Mouse (Mus musculus): ENCODE measurements at regions not wholly inside any gene's neighbourhood (a gene's known extent, or its start where the extent isn't known, plus 50 kb on each side); places are given as distances from the start of the nearest gene placed in this dataset.

GRCm38 (mm10) chr17:49205095-49205494 is 223.1 kb upstream of the Mocs1 start:
- no peak overlapping the region for H3K9ac ChIP-seq (ENCODE audit: low read length)
- H3K9me3 ChIP-seq (ENCODE audit: control insufficient read depth, low read length), result no peaks in the 10 kb centered on the region
- H3K4me1 ChIP-seq (replicated peaks; ENCODE audit: control insufficient read depth, insufficient read depth, low read length), result peaks cover 6% of the 10 kb centered on the region; the same call in 1 of the 2 replicates
- H3K4me3 ChIP-seq (ENCODE audit: low read depth, low read length), result no peak overlapping the region
- no peak for DNase-seq (ENCODE audit: low spot score)
- no peak overlapping the region for H3K27ac ChIP-seq (ENCODE audit: low read depth, low read length)
- H3K36me3 ChIP-seq (ENCODE audit: control insufficient read depth, insufficient read depth, low read length), result no peaks in the 10 kb centered on the region
- no peaks in the 10 kb centered on the region for H3K27me3 ChIP-seq (ENCODE audit: control insufficient read depth, insufficient read depth, low read length)
- no peak for ATAC-seq (replicated peaks; ENCODE audit: low FRiP score)
- H3K4me2 ChIP-seq (ENCODE audit: low read depth, low read length, severe bottlenecking), result no peak overlapping the region
- WGBS, result 16% methylated on average over 5 of the region's 5 CpGs

DNA sequence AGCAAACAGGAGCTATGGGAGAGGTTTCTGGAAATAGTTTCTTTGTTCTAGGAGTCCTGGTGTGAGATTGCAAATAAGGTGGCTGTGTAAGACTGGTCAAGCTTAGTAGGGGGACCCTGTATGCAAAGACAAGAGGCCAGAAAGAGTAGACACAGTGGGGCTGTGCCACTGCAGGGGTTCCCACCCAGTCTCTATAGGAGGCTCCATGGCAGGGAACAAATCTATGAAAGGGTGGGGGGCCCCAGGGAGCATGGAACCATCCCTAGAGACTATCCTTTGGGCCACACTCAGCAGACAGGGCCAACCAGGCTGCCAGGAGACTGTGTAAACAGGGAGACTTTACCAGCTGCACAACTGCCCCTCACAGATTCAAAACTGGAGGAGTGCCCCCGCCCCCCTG is 222.6 kb upstream of the Mocs1 start:
- H3K4me3 ChIP-seq (ENCODE audit: low read depth, low read length), result no peak overlapping the region
- H3K27me3 ChIP-seq (ENCODE audit: control insufficient read depth, insufficient read depth, low read length), result no peaks in the 10 kb centered on the region
- ATAC-seq (replicated peaks; ENCODE audit: low FRiP score) (no peak), DNase-seq (ENCODE audit: low spot score) (no peak)
- H3K4me1 ChIP-seq (replicated peaks; ENCODE audit: control insufficient read depth, insufficient read depth, low read length), result peaks cover 6% of the 10 kb centered on the region; the same call in 1 of the 2 replicates
- H3K36me3 ChIP-seq (ENCODE audit: control insufficient read depth, insufficient read depth, low read length), result no peaks in the 10 kb centered on the region
- 45% methylated on average over 1 of the region's 1 CpGs for WGBS
- H3K9ac ChIP-seq (ENCODE audit: low read length), result no peak overlapping the region
- no peaks in the 10 kb centered on the region for H3K9me3 ChIP-seq (ENCODE audit: control insufficient read depth, low read length)
- no peak overlapping the region for H3K27ac ChIP-seq (ENCODE audit: low read depth, low read length)
- H3K4me2 ChIP-seq (ENCODE audit: low read depth, low read length, severe bottlenecking), result no peak overlapping the region

DNA sequence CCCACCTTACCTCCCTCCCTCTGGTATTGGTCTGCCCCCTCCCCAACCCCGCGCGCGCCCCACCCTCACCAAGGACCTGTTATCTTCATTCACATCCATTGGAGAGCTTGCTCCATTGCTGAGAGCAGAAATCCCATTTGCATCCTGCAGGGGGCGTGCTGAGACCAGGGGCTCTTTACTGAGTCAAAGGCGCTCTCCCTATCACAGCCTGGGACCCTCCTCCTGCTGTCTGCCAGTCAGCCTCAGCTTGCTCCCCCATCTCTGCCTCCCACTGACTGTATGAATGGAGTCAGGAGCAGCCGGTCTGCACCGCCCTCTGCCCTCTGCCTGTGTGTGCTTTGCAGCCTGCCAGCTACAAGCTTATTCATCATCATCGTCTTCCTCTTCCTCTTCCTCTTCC is 221.5 kb upstream of the Mocs1 start:
- H3K4me2 ChIP-seq (ENCODE audit: low read depth, low read length, severe bottlenecking), result no peak overlapping the region
- DNase-seq (ENCODE audit: low spot score) (peak; percentile 76), ATAC-seq (replicated peaks; ENCODE audit: low FRiP score) (0 out of 2 replicates have a peak, but pooled peaks have one; percentile 67)
- no peak overlapping the region for H3K4me3 ChIP-seq (ENCODE audit: low read depth, low read length)
- H3K9ac ChIP-seq (ENCODE audit: low read length), result no peak overlapping the region
- no peaks in the 10 kb centered on the region for H3K36me3 ChIP-seq (ENCODE audit: control insufficient read depth, insufficient read depth, low read length)
- no peak overlapping the region for H3K27ac ChIP-seq (ENCODE audit: low read depth, low read length)
- no peaks in the 10 kb centered on the region for H3K27me3 ChIP-seq (ENCODE audit: control insufficient read depth, insufficient read depth, low read length)
- H3K9me3 ChIP-seq (ENCODE audit: control insufficient read depth, low read length), result no peaks in the 10 kb centered on the region
- H3K4me1 ChIP-seq (replicated peaks; ENCODE audit: control insufficient read depth, insufficient read depth, low read length), result peaks cover 6% of the 10 kb centered on the region; the same call in 1 of the 2 replicates
- WGBS, result 33% methylated on average over 9 of the region's 9 CpGs

DNA sequence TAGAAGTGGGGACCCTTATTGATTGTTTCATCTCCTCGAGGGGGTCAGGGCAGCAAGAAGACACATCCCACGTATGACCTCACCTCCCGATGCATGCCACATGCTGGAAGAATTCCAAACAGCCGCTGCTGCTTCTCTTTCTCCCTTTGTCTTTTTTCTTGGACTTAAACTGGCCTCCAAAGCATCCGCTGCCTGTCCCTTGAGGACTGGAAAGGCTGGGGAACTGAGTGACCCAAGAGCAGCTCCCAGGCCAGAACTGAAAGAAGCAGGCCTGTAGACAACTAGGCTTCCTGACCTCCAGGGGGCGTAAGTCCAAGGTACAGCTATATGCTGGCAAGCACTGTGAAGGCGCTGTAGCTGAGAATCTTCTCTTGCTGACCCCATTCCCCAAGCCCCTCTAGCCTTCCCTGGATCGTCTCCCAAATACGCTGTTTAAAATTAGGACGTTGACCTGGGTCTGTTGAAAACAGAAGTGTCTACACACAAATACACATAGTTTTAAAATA is 219.8 kb upstream of the Mocs1 start:
- no peak for DNase-seq (ENCODE audit: low spot score)
- 75% methylated on average over 10 of the region's 10 CpGs for WGBS

DNA sequence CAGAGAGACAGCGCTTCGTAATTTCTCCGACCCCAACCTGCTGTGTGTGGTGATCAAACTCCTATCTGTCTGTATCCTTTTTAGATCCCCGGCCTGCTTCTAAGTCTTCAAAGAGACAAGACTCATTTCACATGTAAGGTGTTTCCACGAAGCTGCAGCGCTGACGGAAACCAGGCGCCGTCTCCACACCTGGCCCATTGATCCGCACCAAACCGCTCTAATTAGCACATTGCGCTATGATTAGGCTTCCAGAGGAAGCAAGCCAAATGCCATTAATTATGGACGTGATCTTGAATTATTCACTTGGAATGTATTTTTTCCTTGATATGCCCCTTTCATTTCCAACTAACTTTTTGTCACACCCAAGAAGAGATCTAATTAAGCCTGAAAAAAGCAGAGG is 215.2 kb upstream of the Mocs1 start:
- no peak for ATAC-seq (replicated peaks; ENCODE audit: low FRiP score)

More for the DNA sequence above, 219.8 kb upstream of the Mocs1 start:
- no peak for ATAC-seq (replicated peaks; ENCODE audit: low FRiP score)
- Histone ChIP-seq H3K9ac (ENCODE audit: low read length) (no peak overlapping the region), H3K4me2 (ENCODE audit: low read depth, low read length, severe bottlenecking) (no peak overlapping the region), H3K36me3 (ENCODE audit: control insufficient read depth, insufficient read depth, low read length) (no peaks in the 10 kb centered on the region), H3K4me1 (replicated peaks; ENCODE audit: control insufficient read depth, insufficient read depth, low read length) (peaks cover 6% of the 10 kb centered on the region; the same call in 1 of the 2 replicates), H3K27ac (ENCODE audit: low read depth, low read length) (no peak overlapping the region), H3K9me3 (ENCODE audit: control insufficient read depth, low read length) (no peaks in the 10 kb centered on the region), H3K4me3 (ENCODE audit: low read depth, low read length) (no peak overlapping the region), H3K27me3 (ENCODE audit: control insufficient read depth, insufficient read depth, low read length) (no peaks in the 10 kb centered on the region)

GRCm38 (mm10) chr17:49215281-49215680 is 212.9 kb upstream of the Mocs1 start:
- DNase-seq (ENCODE audit: low spot score), result no peak
- Histone ChIP-seq H3K27ac (ENCODE audit: low read depth, low read length) (no peak overlapping the region), H3K27me3 (ENCODE audit: control insufficient read depth, insufficient read depth, low read length) (no peaks in the 10 kb centered on the region), H3K9me3 (ENCODE audit: control insufficient read depth, low read length) (no peaks in the 10 kb centered on the region), H3K4me3 (ENCODE audit: low read depth, low read length) (no peak overlapping the region), H3K9ac (ENCODE audit: low read length) (no peak overlapping the region), H3K4me2 (ENCODE audit: low read depth, low read length, severe bottlenecking) (no peak overlapping the region), H3K36me3 (ENCODE audit: control insufficient read depth, insufficient read depth, low read length) (no peaks in the 10 kb centered on the region), H3K4me1 (replicated peaks; ENCODE audit: control insufficient read depth, insufficient read depth, low read length) (no peaks in the 10 kb centered on the region; the same call in 1 of the 2 replicates)
- no peak for ATAC-seq (replicated peaks; ENCODE audit: low FRiP score)
- 88% methylated on average over 8 of the region's 8 CpGs for WGBS

More for the DNA sequence above, 215.2 kb upstream of the Mocs1 start:
- Histone ChIP-seq H3K9ac (ENCODE audit: low read length) (no peak overlapping the region), H3K4me2 (ENCODE audit: low read depth, low read length, severe bottlenecking) (no peak overlapping the region), H3K4me1 (replicated peaks; ENCODE audit: control insufficient read depth, insufficient read depth, low read length) (no peaks in the 10 kb centered on the region), H3K36me3 (ENCODE audit: control insufficient read depth, insufficient read depth, low read length) (no peaks in the 10 kb centered on the region), H3K27me3 (ENCODE audit: control insufficient read depth, insufficient read depth, low read length) (no peaks in the 10 kb centered on the region), H3K27ac (ENCODE audit: low read depth, low read length) (no peak overlapping the region), H3K9me3 (ENCODE audit: control insufficient read depth, low read length) (no peaks in the 10 kb centered on the region), H3K4me3 (ENCODE audit: low read depth, low read length) (no peak overlapping the region)
- DNase-seq (ENCODE audit: low spot score), result no peak
- WGBS, result 66% methylated on average over 13 of the region's 13 CpGs

- WGBS, result 74% methylated on average over 4 of the region's 4 CpGs
- Histone ChIP-seq H3K9me3 (ENCODE audit: control insufficient read depth, low read length) (no peaks in the 10 kb centered on the region), H3K4me1 (replicated peaks; ENCODE audit: control insufficient read depth, insufficient read depth, low read length) (no peaks in the 10 kb centered on the region; the same call in 1 of the 2 replicates), H3K27ac (ENCODE audit: low read depth, low read length) (no peak overlapping the region), H3K36me3 (ENCODE audit: control insufficient read depth, insufficient read depth, low read length) (no peaks in the 10 kb centered on the region), H3K4me2 (ENCODE audit: low read depth, low read length, severe bottlenecking) (no peak overlapping the region), H3K9ac (ENCODE audit: low read length) (no peak overlapping the region), H3K4me3 (ENCODE audit: low read depth, low read length) (no peak overlapping the region), H3K27me3 (ENCODE audit: control insufficient read depth, insufficient read depth, low read length) (no peaks in the 10 kb centered on the region)
- DNase-seq (ENCODE audit: low spot score) (no peak), ATAC-seq (replicated peaks; ENCODE audit: low FRiP score) (no peak)
Measured at GRCm38 (mm10) chr17:49219512-49220197, 208.5 kb upstream of the Mocs1 start.

DNA sequence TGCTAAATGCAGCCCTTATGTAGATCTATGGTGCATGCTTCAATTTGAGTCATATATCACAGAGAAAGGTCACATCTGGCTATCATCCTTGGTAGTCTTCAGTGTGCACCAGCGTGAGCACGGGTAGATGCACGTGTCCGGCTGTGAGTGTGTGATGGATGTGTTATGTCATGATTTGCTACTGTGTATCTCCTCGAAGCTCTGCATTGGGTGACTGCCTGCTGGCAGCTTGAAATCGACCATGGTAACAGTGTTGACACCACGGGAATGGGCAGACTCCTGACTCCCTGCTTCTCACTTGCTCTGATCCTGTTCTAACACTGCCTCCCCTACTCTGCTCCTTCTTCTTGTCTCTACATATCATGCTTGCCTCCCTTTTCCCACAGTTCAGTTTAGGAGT is 204.9 kb upstream of the Mocs1 start:
- H3K4me1 ChIP-seq (replicated peaks; ENCODE audit: control insufficient read depth, insufficient read depth, low read length), result no peaks in the 10 kb centered on the region; the same call in 1 of the 2 replicates
- H3K27ac ChIP-seq (ENCODE audit: low read depth, low read length), result no peak overlapping the region
- H3K36me3 ChIP-seq (ENCODE audit: control insufficient read depth, insufficient read depth, low read length), result no peaks in the 10 kb centered on the region
- H3K4me2 ChIP-seq (ENCODE audit: low read depth, low read length, severe bottlenecking), result no peak overlapping the region
- 89% methylated on average over 7 of the region's 7 CpGs for WGBS
- no peak for ATAC-seq (replicated peaks; ENCODE audit: low FRiP score)
- H3K9ac ChIP-seq (ENCODE audit: low read length), result no peak overlapping the region
- H3K27me3 ChIP-seq (ENCODE audit: control insufficient read depth, insufficient read depth, low read length), result no peaks in the 10 kb centered on the region
- DNase-seq (ENCODE audit: low spot score), result no peak
- no peaks in the 10 kb centered on the region for H3K9me3 ChIP-seq (ENCODE audit: control insufficient read depth, low read length)
- no peak overlapping the region for H3K4me3 ChIP-seq (ENCODE audit: low read depth, low read length)

DNA sequence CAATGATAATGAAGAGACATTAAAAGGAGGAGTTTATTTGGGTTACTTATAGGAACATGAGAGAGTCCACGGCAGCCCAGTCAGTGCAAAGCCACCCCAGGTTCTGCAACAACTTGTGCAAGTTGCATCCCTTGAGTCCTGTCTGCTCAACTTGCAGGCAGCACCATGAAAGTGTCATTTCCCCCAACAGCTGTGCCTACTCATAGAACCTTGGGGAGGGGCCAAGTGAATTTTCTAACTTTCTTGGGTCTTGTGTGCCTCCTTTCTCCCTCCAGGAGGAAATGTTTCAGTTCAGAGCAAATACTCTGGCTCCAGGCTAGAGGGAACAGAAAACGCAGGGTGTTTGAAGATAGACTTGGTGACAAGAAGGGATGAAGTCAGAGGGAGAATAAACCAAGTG is 204.5 kb upstream of the Mocs1 start:
- ATAC-seq (replicated peaks; ENCODE audit: low FRiP score) (no peak), DNase-seq (ENCODE audit: low spot score) (no peak)
- H3K4me1 ChIP-seq (replicated peaks; ENCODE audit: control insufficient read depth, insufficient read depth, low read length), result no peaks in the 10 kb centered on the region; the same call in 1 of the 2 replicates

More for the DNA sequence above, 204.5 kb upstream of the Mocs1 start:
- no peaks in the 10 kb centered on the region for H3K27me3 ChIP-seq (ENCODE audit: control insufficient read depth, insufficient read depth, low read length)
- H3K9ac ChIP-seq (ENCODE audit: low read length), result no peak overlapping the region
- no peak overlapping the region for H3K4me2 ChIP-seq (ENCODE audit: low read depth, low read length, severe bottlenecking)
- H3K9me3 ChIP-seq (ENCODE audit: control insufficient read depth, low read length), result no peaks in the 10 kb centered on the region
- WGBS, result 94% methylated on average over 2 of the region's 2 CpGs
- H3K27ac ChIP-seq (ENCODE audit: low read depth, low read length), result no peak overlapping the region
- H3K4me3 ChIP-seq (ENCODE audit: low read depth, low read length), result no peak overlapping the region
- no peaks in the 10 kb centered on the region for H3K36me3 ChIP-seq (ENCODE audit: control insufficient read depth, insufficient read depth, low read length)
